Comparison of ENCODE assay signal across 30 mouse cellular contexts in the genomic region with DNA sequence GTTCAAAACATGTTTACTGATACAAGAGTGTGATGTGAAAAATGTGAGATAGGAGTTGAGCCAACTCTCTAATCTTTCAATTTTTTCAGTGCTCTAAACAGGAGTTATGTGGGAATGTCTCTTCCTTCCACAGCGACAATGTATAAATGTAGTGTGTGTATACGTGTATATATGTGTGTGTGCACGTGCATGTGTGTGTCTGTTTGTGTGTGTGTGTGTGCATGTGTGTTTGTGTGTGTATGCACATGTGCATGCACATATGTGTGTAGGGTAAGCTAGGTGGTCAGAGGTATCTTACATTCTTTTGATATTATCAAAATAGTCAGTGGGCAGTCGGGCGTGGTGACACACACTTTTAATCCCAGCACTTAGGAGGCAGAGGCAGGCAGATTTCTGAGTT.
"Had no signal": no experiment of that assay in that cellular context is flagged by ENCODE, and none has a peak within 500 bp of the region (broad histone marks: within the 10 kb centered on the region; RNA-seq: fewer than 3 reads in every experiment).

No protein-coding gene starts in this region.

- H3K4me3 ChIP-seq: left cerebral cortex, adult 2 months; limb, embryonic 12.5 days; limb, embryonic 13.5 days; limb, embryonic 15.5 days; liver, embryonic 12.5 days; liver, embryonic 13.5 days; liver, embryonic 15.5 days; lung, embryonic 15.5 days; megakaryocyte, embryonic 14.5 days; midbrain, embryonic 10.5 days; midbrain, embryonic 12.5 days; midbrain, embryonic 13.5 days; midbrain, embryonic 15.5 days; myocyte; neural tube, embryonic 12.5 days had no signal

- H3K9me3 ChIP-seq: limb, embryonic 12.5 days; limb, embryonic 13.5 days; limb, embryonic 15.5 days; liver, embryonic 13.5 days; liver, embryonic 15.5 days; lung, embryonic 15.5 days; megakaryocyte, embryonic 14.5 days; midbrain, embryonic 10.5 days; midbrain, embryonic 12.5 days; midbrain, embryonic 13.5 days; midbrain, embryonic 15.5 days; neural tube, embryonic 12.5 days had no signal

- ATAC-seq: liver, embryonic 12.5 days; liver, postnatal 0 days; lung, postnatal 0 days; midbrain, embryonic 13.5 days; midbrain, embryonic 15.5 days; midbrain, embryonic 16.5 days had no signal

- H3K4me1 ChIP-seq: limb, embryonic 12.5 days; limb, embryonic 13.5 days; limb, embryonic 15.5 days; liver, embryonic 12.5 days; liver, embryonic 13.5 days; liver, embryonic 15.5 days; lung, embryonic 15.5 days; megakaryocyte, embryonic 14.5 days; midbrain, embryonic 10.5 days; midbrain, embryonic 12.5 days; midbrain, embryonic 13.5 days; midbrain, embryonic 15.5 days; neural tube, embryonic 12.5 days had no signal

- H3K36me3 ChIP-seq: limb, embryonic 12.5 days; limb, embryonic 13.5 days; limb, embryonic 15.5 days; liver, embryonic 12.5 days; liver, embryonic 13.5 days; liver, embryonic 15.5 days; lung, embryonic 15.5 days; midbrain, embryonic 10.5 days; midbrain, embryonic 12.5 days; midbrain, embryonic 13.5 days; midbrain, embryonic 15.5 days; neural tube, embryonic 12.5 days had no signal

- H3K27me3 ChIP-seq: limb, embryonic 12.5 days; limb, embryonic 13.5 days; limb, embryonic 15.5 days; liver, embryonic 12.5 days; liver, embryonic 13.5 days; liver, embryonic 15.5 days; lung, embryonic 15.5 days; megakaryocyte, embryonic 14.5 days; midbrain, embryonic 12.5 days; midbrain, embryonic 13.5 days; midbrain, embryonic 15.5 days; neural tube, embryonic 12.5 days had no signal

- H3K9ac ChIP-seq: limb, embryonic 12.5 days; limb, embryonic 13.5 days; limb, embryonic 15.5 days; liver, embryonic 12.5 days; liver, embryonic 13.5 days; liver, embryonic 14.5 days; liver, embryonic 15.5 days; liver, postnatal 0 days; lung, embryonic 14.5 days; lung, embryonic 15.5 days; midbrain, embryonic 12.5 days; midbrain, embryonic 13.5 days; midbrain, embryonic 15.5 days; neural tube, embryonic 12.5 days had no signal

- H3K27ac ChIP-seq: left cerebral cortex, adult 2 months; limb, embryonic 12.5 days; limb, embryonic 13.5 days; limb, embryonic 15.5 days; liver, embryonic 12.5 days; liver, embryonic 13.5 days; liver, embryonic 14.5 days; liver, embryonic 15.5 days; lung, embryonic 15.5 days; macrophage; midbrain, embryonic 10.5 days; midbrain, embryonic 12.5 days; midbrain, embryonic 13.5 days; midbrain, embryonic 15.5 days; neural tube, embryonic 12.5 days had no signal

- H3K4me2 ChIP-seq: limb, embryonic 12.5 days; limb, embryonic 13.5 days; limb, embryonic 15.5 days; liver, embryonic 11.5 days; liver, embryonic 12.5 days; liver, embryonic 13.5 days; liver, embryonic 15.5 days; lung, embryonic 14.5 days; lung, embryonic 15.5 days; midbrain, embryonic 12.5 days; midbrain, embryonic 13.5 days; midbrain, embryonic 15.5 days; neural tube, embryonic 12.5 days had no signal

- DNase-seq: left cerebral cortex, postnatal 4 days; liver; liver, embryonic 13.5 days; liver, postnatal 0 days; lung, adult 18-20 months; lung, adult 2 months; lung, embryonic 14.5 days; lung, postnatal 10 days; lung, postnatal 14 days; lung, postnatal 36 days; lung, postnatal 4 days had no signal
